ENCODE assay signal across 27 mouse cellular contexts in the genomic region with DNA sequence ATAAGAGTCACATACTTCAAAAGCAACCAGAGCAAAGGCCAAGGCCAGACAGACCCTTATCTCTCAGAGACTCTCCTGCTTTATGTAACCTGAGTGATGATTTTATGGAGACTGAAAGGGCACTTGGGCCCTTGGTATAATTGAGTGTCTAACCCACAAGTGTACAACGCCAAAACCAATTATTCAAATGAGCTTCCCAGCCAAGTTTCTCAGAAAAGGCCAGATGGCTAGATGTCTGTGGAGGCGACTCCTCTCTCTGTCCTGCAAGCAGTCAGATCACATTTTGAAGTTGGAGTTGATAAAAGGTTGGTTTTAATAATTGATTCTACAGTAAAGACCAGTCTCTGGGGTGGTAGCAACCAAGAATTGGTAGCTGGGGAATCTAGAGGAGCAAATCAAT.
DNase-seq lines count a peak whose midpoint lies in the region; ATAC-seq lines count a peak whose summit lies in the region.
"Had no signal": no experiment of that assay in that cellular context is flagged by ENCODE, and none has a peak within 500 bp of the region (broad histone marks: within the 10 kb centered on the region; RNA-seq: fewer than 3 reads in every experiment).

No protein-coding gene starts in this region.

- no peak overlapping the region for H3K4me3 ChIP-seq in hindbrain, embryonic 16.5 days (ENCODE audit: low read length)
- no peak overlapping the region for H3K4me3 ChIP-seq in hindbrain, embryonic 10.5 days
- H3K4me3 ChIP-seq: embryonic facial prominence, embryonic 10.5 days; embryonic facial prominence, embryonic 13.5 days; erythroblast, embryonic 14.5 days; forebrain, embryonic 10.5 days; forebrain, embryonic 13.5 days; heart, embryonic 10.5 days; heart, embryonic 13.5 days; hindbrain, embryonic 13.5 days had no signal

- H3K4me2 ChIP-seq in hindbrain, embryonic 16.5 days (ENCODE audit: low read length) = no peak overlapping the region
- H3K4me2 ChIP-seq: embryonic facial prominence, embryonic 13.5 days; forebrain, embryonic 13.5 days; heart, embryonic 13.5 days; hindbrain, embryonic 13.5 days had no signal

- H3K27me3 ChIP-seq in hindbrain, embryonic 16.5 days (replicated peaks; ENCODE audit: control insufficient read depth, insufficient read depth, low read length) = no peaks in the 10 kb centered on the region
- no peaks in the 10 kb centered on the region for H3K27me3 ChIP-seq in hindbrain, embryonic 10.5 days (ENCODE audit: insufficient read depth, poor library complexity, severe bottlenecking)
- H3K27me3 ChIP-seq: embryonic facial prominence, embryonic 13.5 days; forebrain, embryonic 13.5 days; hindbrain, embryonic 13.5 days had no signal

- ATAC-seq in hindbrain, embryonic 16.5 days = 0 out of 2 replicates have a peak, but pooled peaks have one; percentile 20
- ATAC-seq: forebrain, embryonic 13.5 days; forebrain, embryonic 16.5 days; hindbrain, postnatal 0 days; inflammation-experienced regulatory T-cells, adult 6 months; intestine, embryonic 16.5 days had no signal

- no peaks in the 10 kb centered on the region for H3K9me3 ChIP-seq in hindbrain, embryonic 16.5 days (ENCODE audit: control insufficient read depth, low read length)
- no peaks in the 10 kb centered on the region for H3K9me3 ChIP-seq in hindbrain, embryonic 10.5 days
- H3K9me3 ChIP-seq: embryonic facial prominence, embryonic 10.5 days; embryonic facial prominence, embryonic 13.5 days; forebrain, embryonic 10.5 days; forebrain, embryonic 13.5 days; heart, embryonic 10.5 days; heart, embryonic 13.5 days; hindbrain, embryonic 13.5 days had no signal

- peak; percentile 5 for DNase-seq in cerebellum, adult 9-10 months
- DNase-seq in cerebellum, adult 11-12 months = no peak
- DNase-seq in cerebellum, postnatal 14 days = peak; percentile 16 to 55
- no peak for DNase-seq in cerebellum, adult 8-10 months
- DNase-seq in hindbrain, embryonic 10.5 days (ENCODE audit: low spot score) = no peak
- DNase-seq in brain, adult 2 months (ENCODE audit: low read depth, low spot score) = peak; percentile 49
- DNase-seq in embryo, embryonic 10.5 days (ENCODE audit: low spot score) = no peak
- DNase-seq: adrenal gland, adult 2 months; adrenal gland, postnatal 14 days; embryo, embryonic 11 days; gastrocnemius, postnatal 10 days; gastrocnemius, postnatal 36 days; kidney, adult 18-20 months; kidney, adult 9 months had no signal

- WGBS in hindbrain, embryonic 16.5 days = 64% methylated on average over 2 of the region's 2 CpGs
- WGBS in hindbrain, embryonic 10.5 days = 78% methylated on average over 2 of the region's 2 CpGs

- H3K36me3 ChIP-seq in hindbrain, embryonic 16.5 days (ENCODE audit: control insufficient read depth, insufficient read depth, low read length) = no peaks in the 10 kb centered on the region
- H3K36me3 ChIP-seq in hindbrain, embryonic 10.5 days = no peaks in the 10 kb centered on the region
- H3K36me3 ChIP-seq: embryonic facial prominence, embryonic 10.5 days; embryonic facial prominence, embryonic 13.5 days; forebrain, embryonic 10.5 days; heart, embryonic 10.5 days; heart, embryonic 13.5 days; hindbrain, embryonic 13.5 days had no signal

- no peak overlapping the region for H3K9ac ChIP-seq in hindbrain, embryonic 16.5 days (ENCODE audit: low read depth, low read length)
- H3K9ac ChIP-seq: embryonic facial prominence, embryonic 13.5 days; forebrain, embryonic 13.5 days; heart, embryonic 13.5 days; hindbrain, embryonic 13.5 days had no signal

- no peaks in the 10 kb centered on the region for H3K4me1 ChIP-seq in hindbrain, embryonic 16.5 days (ENCODE audit: control insufficient read depth, insufficient read depth, low read depth, low read length)
- no peaks in the 10 kb centered on the region for H3K4me1 ChIP-seq in hindbrain, embryonic 10.5 days (replicated peaks)
- H3K4me1 ChIP-seq: embryonic facial prominence, embryonic 10.5 days; embryonic facial prominence, embryonic 13.5 days; forebrain, embryonic 10.5 days; forebrain, embryonic 13.5 days; heart, embryonic 10.5 days; hindbrain, embryonic 13.5 days had no signal

- no peak overlapping the region for H3K27ac ChIP-seq in hindbrain, embryonic 16.5 days (ENCODE audit: low read depth, low read length)
- H3K27ac ChIP-seq in hindbrain, embryonic 10.5 days = no peak overlapping the region
- H3K27ac ChIP-seq: embryonic facial prominence, embryonic 10.5 days; embryonic facial prominence, embryonic 13.5 days; forebrain, embryonic 10.5 days; forebrain, embryonic 13.5 days; heart, embryonic 10.5 days; heart, embryonic 13.5 days; hindbrain, embryonic 13.5 days; hindbrain, postnatal 0 days had no signal

Comparison
In these comparisons a context has a peak if more than half of its experiments do, and no peak if none do; other contexts are left out.
1. DNase-seq: peak in cerebellum, adult 9-10 months (single experiment), cerebellum, postnatal 14 days (2 of 2) and brain, adult 2 months (single experiment); none in cerebellum, adult 11-12 months (single experiment), cerebellum, adult 8-10 months (single experiment), hindbrain, embryonic 10.5 days (single experiment) and embryo, embryonic 10.5 days (single experiment).